In the genomic region with DNA sequence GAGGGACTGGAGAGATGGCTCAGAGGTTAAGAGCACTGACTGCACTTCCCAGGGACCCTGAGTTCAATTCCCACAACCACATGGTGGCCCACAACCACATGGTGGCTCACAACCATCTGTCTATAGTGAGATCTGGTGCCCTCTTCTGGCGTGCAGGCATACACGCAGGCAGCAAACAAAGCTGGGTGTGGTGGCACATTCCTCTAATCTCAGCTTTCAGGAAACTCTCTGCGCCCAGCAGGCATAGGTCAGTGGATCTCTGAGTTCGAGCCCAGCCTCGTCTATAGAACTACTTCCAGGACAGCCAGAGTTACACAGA, we compare ENCODE assay signal across 8 mouse cellular contexts. TPM values are rescaled to one million over a fixed set of nuclear protein-coding genes. Genes with fewer than 3 reads are reported as not detected.
A peak's percentile ranks its signal among the peaks of the same experiment; 100 is the strongest.
DNase-seq lines count a peak whose midpoint lies in the region; ATAC-seq and TF ChIP-seq lines count a peak whose summit lies in the region.

No protein-coding gene starts in this region.

- H3K9ac ChIP-seq in CH12.LX (ENCODE audit: insufficient read depth, low read depth) = no peak overlapping the region
- H3K9ac ChIP-seq in lung, postnatal 0 days (replicated peaks; ENCODE audit: low read depth) = no peak overlapping the region

- peaks cover 9% of the 10 kb centered on the region for H3K4me1 ChIP-seq in heart, embryonic 10.5 days
- H3K4me1 ChIP-seq in CH12.LX (ENCODE audit: control insufficient read depth in 1 of 2, insufficient read depth in 2 of 2) = peaks cover 2 to 40% of the 10 kb centered on the region in 2 experiments
- no peaks in the 10 kb centered on the region for H3K4me1 ChIP-seq in lung, postnatal 0 days (ENCODE audit: insufficient read depth, low read depth, low read length)

- TF ChIP-seq POLR2A in CH12.LX (IDR thresholded peaks at IDR 0.05; ENCODE audit: low read depth, low read length) = no peak
- no peak for TF ChIP-seq POLR2A in brain, embryonic 14.5 days (IDR thresholded peaks at IDR 0.05; ENCODE audit: borderline replicate concordance, extremely low read depth, insufficient read depth, insufficient read length, poor library complexity, severe bottlenecking)

- dilution Hi-C loops in CH12.LX (cut with MboI; ENCODE audit: extremely low pct_ligation_motif_present, extremely low pct_unique_long_range_greater_than_20kb, low sequenced_read_pairs) = no loop called here

- TF ChIP-seq RAD21 in CH12.LX (IDR thresholded peaks at IDR 0.05; ENCODE audit: low read depth, low read length) = peak; percentile 64

- no peak overlapping the region for H3K27ac ChIP-seq in heart, embryonic 10.5 days
- H3K27ac ChIP-seq in CH12.LX (ENCODE audit: insufficient read depth, low read depth) = no peak overlapping the region
- no peak overlapping the region for H3K27ac ChIP-seq in lung, postnatal 0 days (ENCODE audit: low read length)

- 35% methylated on average over 5 of the region's 5 CpGs for WGBS in heart, embryonic 10.5 days
- 15% methylated on average over 5 of the region's 5 CpGs for WGBS in lung, postnatal 0 days

- peak; percentile 80 for DNase-seq in heart, embryonic 10.5 days (ENCODE audit: low spot score)
- DNase-seq in heart, postnatal 25 days (ENCODE audit: low spot score) = no peak
- peak; percentile 68 for DNase-seq in CH12.LX (ENCODE audit: extremely low read depth)
- peak; percentile 58 for DNase-seq in brain, embryonic 14.5 days (ENCODE audit: low read depth)
- DNase-seq in lung, postnatal 0 days (ENCODE audit: low spot score) = peak; percentile 74
- DNase-seq in testis, postnatal 10 days (ENCODE audit: low spot score) = peak; percentile 72
- DNase-seq in layer of hippocampus, adult 9-10 months (ENCODE audit: low spot score) = no peak

- H3K4me2 ChIP-seq in CH12.LX (ENCODE audit: insufficient read depth, low read depth, poor library complexity, severe bottlenecking) = no peak overlapping the region
- H3K4me2 ChIP-seq in lung, postnatal 0 days (replicated peaks; ENCODE audit: low read depth, low read length) = no peak overlapping the region

- H3K4me3 ChIP-seq in heart, embryonic 10.5 days = no peak overlapping the region
- H3K4me3 ChIP-seq in CH12.LX (replicated peaks in 1 of 3; ENCODE audit: low read depth in 2 of 3, low read length in 2 of 3, poor library complexity in 1 of 3) = no peak overlapping the region
- H3K4me3 ChIP-seq in lung, postnatal 0 days (ENCODE audit: low read depth, low read length) = no peak overlapping the region

- peaks cover 51% of the 10 kb centered on the region for H3K79me2 ChIP-seq in CH12.LX (replicated peaks; ENCODE audit: control insufficient read depth, extremely low read depth, insufficient read depth, poor library complexity, severe bottlenecking)

- peak in 1 of 2 experiments; percentile 91; a peak in 3 of 4 replicates for TF ChIP-seq CTCF in CH12.LX (conservative IDR thresholded peaks at IDR 0.05 in 1 of 2, IDR thresholded peaks at IDR 0.05 in 1 of 2; ENCODE audit: low read depth in 2 of 2, low read length in 2 of 2)
- TF ChIP-seq CTCF in brain, embryonic 14.5 days (IDR thresholded peaks at IDR 0.05; ENCODE audit: borderline replicate concordance, extremely low read depth, insufficient read depth, insufficient read length) = peak; percentile 65
- TF ChIP-seq CTCF in lung, postnatal 0 days (IDR thresholded peaks at IDR 0.05) = peak; percentile 90

- no peaks in the 10 kb centered on the region for H3K9me3 ChIP-seq in heart, embryonic 10.5 days
- H3K9me3 ChIP-seq in CH12.LX (replicated peaks; ENCODE audit: low read length) = no peaks in the 10 kb centered on the region
- H3K9me3 ChIP-seq in lung, postnatal 0 days (ENCODE audit: low read length) = no peaks in the 10 kb centered on the region

- H3K27me3 ChIP-seq in heart, embryonic 10.5 days (ENCODE audit: insufficient read depth, poor library complexity, severe bottlenecking) = no peaks in the 10 kb centered on the region
- H3K27me3 ChIP-seq in CH12.LX (replicated peaks) = no peaks in the 10 kb centered on the region
- H3K27me3 ChIP-seq in lung, postnatal 0 days (replicated peaks; ENCODE audit: insufficient read depth, low read length) = no peaks in the 10 kb centered on the region

- TF ChIP-seq EP300 in CH12.LX (IDR thresholded peaks at IDR 0.05; ENCODE audit: low read length) = no peak
- no peak for TF ChIP-seq EP300 in lung, postnatal 0 days (IDR thresholded peaks at IDR 0.05)

- intact Hi-C loops in heart, postnatal 25 days (cut with DNase I) = loop anchor here (2.0 kb wide), 1 partner anchor 85 kb away; no protein-coding TSS in a partner anchor

- in situ Hi-C loops in CH12.LX (cut with MboI; ENCODE audit: low pct_ligation_motif_present, low pct_unique_long_range_greater_than_20kb, low sequenced_read_pairs) = no loop called here

- peak; percentile 39 for ATAC-seq in inflammation-experienced regulatory T-cells, adult 6 months
- ATAC-seq in lung, postnatal 0 days = peak; percentile 70

- 0 out of 2 replicates have a peak, but pooled peaks cover 4% of the 10 kb centered on the region for H3K36me3 ChIP-seq in heart, embryonic 10.5 days
- peaks cover 0 to 47% of the 10 kb centered on the region in 2 experiments for H3K36me3 ChIP-seq in CH12.LX (replicated peaks in 1 of 2; ENCODE audit: control insufficient read depth in 1 of 2, insufficient read depth in 1 of 2, low read length in 1 of 2)
- H3K36me3 ChIP-seq in lung, postnatal 0 days (ENCODE audit: insufficient read depth, low read length) = no peaks in the 10 kb centered on the region; the same call in 1 of the 2 replicates

TF ChIP-seq in CH12.LX, 34 proteins besides CTCF, POLR2A, EP300 and RAD21 (continues in another document):
- TF ChIP-seq ZC3H11A (IDR thresholded peaks at IDR 0.05; ENCODE audit: low read depth, low read length) (no peak), MYC (IDR thresholded peaks at IDR 0.05; ENCODE audit: low read depth, low read length) (peak; percentile 81), MAX (IDR thresholded peaks at IDR 0.05; ENCODE audit: low read length) (0 out of 2 replicates have a peak, but pooled peaks have one; percentile 55), ETS1 (conservative IDR thresholded peaks at IDR 0.05; ENCODE audit: low read depth, low read length) (no peak), POLR2AphosphoS2 (IDR thresholded peaks at IDR 0.05; ENCODE audit: low read depth, low read length) (no peak), BHLHE40 (IDR thresholded peaks at IDR 0.05; ENCODE audit: low read depth, low read length) (no peak), TBP (conservative IDR thresholded peaks at IDR 0.05; ENCODE audit: low read depth, low read length) (no peak), UBTF (IDR thresholded peaks at IDR 0.05; ENCODE audit: low read depth, low read length) (no peak), HCFC1 (IDR thresholded peaks at IDR 0.05; ENCODE audit: low read depth, low read length) (no peak)

RNA-seq across cellular contexts. Expression of a gene that starts 5.5 kb away (rescaled TPM):
- 15.0 and 16.8 TPM in 2 replicates for polyA plus RNA-seq in heart, embryonic 10.5 days (2016; fragmentation: Nextera tagmentation; extraction: Ambion mirVana)
- 1 to 10 TPM; 6.8 to 7.1 TPM for total RNA-seq in heart, postnatal 25 days (2021)
- total RNA-seq in CH12.LX (2012; rRNA removed) (7.1 and 7.6 TPM in 2 replicates), CH12.LX (2014; rRNA removed) (6.1 and 6.7 TPM in 2 replicates)
- polyA plus RNA-seq in CH12.LX (2012; ENCODE audit: insufficient read length, low read depth) = 7.2 and 7.7 TPM in 2 replicates
- polyA plus RNA-seq in brain, embryonic 14.5 days (2012; rRNA removed) = 25.0 and 30.6 TPM in 2 replicates
- 1 to 10 TPM; 2.0 to 2.3 (median 2.1) TPM for polyA plus RNA-seq in inflammation-experienced regulatory T-cells, adult 6 months (2017; shearing (Covaris generic))
- 36.8 and 40.8 TPM in 2 replicates for polyA plus RNA-seq in lung, postnatal 0 days (2015; fragmentation: Nextera tagmentation; extraction: Ambion mirVana)

RNA-seq across cellular contexts. Expression of a gene that starts 5.7 kb away (rescaled TPM):
- polyA plus RNA-seq in heart, embryonic 10.5 days (2016; fragmentation: Nextera tagmentation; extraction: Ambion mirVana) = 59.9 and 65.2 TPM in 2 replicates
- 10 to 100 TPM; 25.7 to 27.8 TPM for total RNA-seq in heart, postnatal 25 days (2021)
- total RNA-seq in CH12.LX (2012; rRNA removed) = 73.2 and 86.8 TPM in 2 replicates
- total RNA-seq in CH12.LX (2014; rRNA removed) = 79.3 and 81.4 TPM in 2 replicates
- polyA plus RNA-seq in CH12.LX (2012; ENCODE audit: insufficient read length, low read depth) = 72.4 and 83.9 TPM in 2 replicates
- 81.9 and 84.1 TPM in 2 replicates for polyA plus RNA-seq in brain, embryonic 14.5 days (2012; rRNA removed)
- 100 to 1,000 TPM; 129 to 164 (median 158) TPM for polyA plus RNA-seq in inflammation-experienced regulatory T-cells, adult 6 months (2017; shearing (Covaris generic))
- polyA plus RNA-seq in lung, postnatal 0 days (2015; fragmentation: Nextera tagmentation; extraction: Ambion mirVana) = 54.6 and 62.8 TPM in 2 replicates

RNA-seq across cellular contexts. Expression of a gene that starts 15.3 kb away (rescaled TPM):
- 8.8 and 13.3 TPM in 2 replicates for polyA plus RNA-seq in heart, embryonic 10.5 days (2016; fragmentation: Nextera tagmentation; extraction: Ambion mirVana)
- total RNA-seq in heart, postnatal 25 days (2021) = 10 to 100 TPM; 23.2 to 27.7 TPM
- total RNA-seq in CH12.LX (2012; rRNA removed) (5.7 and 6.5 TPM in 2 replicates), CH12.LX (2014; rRNA removed) (1.1 and 1.2 TPM in 2 replicates)
- 18.0 and 20.5 TPM in 2 replicates for polyA plus RNA-seq in CH12.LX (2012; ENCODE audit: insufficient read length, low read depth)
- 10.5 and 39.1 TPM in 2 replicates for polyA plus RNA-seq in brain, embryonic 14.5 days (2012; rRNA removed)
- polyA plus RNA-seq in inflammation-experienced regulatory T-cells, adult 6 months (2017; shearing (Covaris generic)) = 10 to 100 TPM in 1 of 3 experiments, 1 to 10 TPM in 2; 5.0 to 12.9 (median 9.8) TPM
- 6.4 and 6.7 TPM in 2 replicates for polyA plus RNA-seq in lung, postnatal 0 days (2015; fragmentation: Nextera tagmentation; extraction: Ambion mirVana)

RNA-seq across cellular contexts. Expression of a gene that starts 24.1 kb away (rescaled TPM):
- polyA plus RNA-seq in heart, embryonic 10.5 days (2016; fragmentation: Nextera tagmentation; extraction: Ambion mirVana) = 270 and 314 TPM in 2 replicates
- total RNA-seq in heart, postnatal 25 days (2021) = 10 to 100 TPM; 28.1 to 32.4 TPM
- total RNA-seq in CH12.LX (2012; rRNA removed) (0.38 and 0.42 TPM in 2 replicates), CH12.LX (2014; rRNA removed) (not detected in 2 replicates)
- not detected in 2 replicates for polyA plus RNA-seq in CH12.LX (2012; ENCODE audit: insufficient read length, low read depth)
- 68.2 and 101 TPM in 2 replicates for polyA plus RNA-seq in brain, embryonic 14.5 days (2012; rRNA removed)
- polyA plus RNA-seq in inflammation-experienced regulatory T-cells, adult 6 months (2017; shearing (Covaris generic)) = 1 to 10 TPM; 1.7 to 6.5 (median 5.7) TPM
- polyA plus RNA-seq in lung, postnatal 0 days (2015; fragmentation: Nextera tagmentation; extraction: Ambion mirVana) = 158 and 162 TPM in 2 replicates

RNA-seq across cellular contexts. Expression of a gene that starts 35.7 kb away (rescaled TPM):
- polyA plus RNA-seq in heart, embryonic 10.5 days (2016; fragmentation: Nextera tagmentation; extraction: Ambion mirVana) = 7.8 and 10.2 TPM in 2 replicates
- total RNA-seq in heart, postnatal 25 days (2021) = 10 to 100 TPM; 66.1 to 71.7 TPM
- total RNA-seq in CH12.LX (2012; rRNA removed) (0.13 and 0.17 TPM in 2 replicates), CH12.LX (2014; rRNA removed) (not detected in 2 replicates)
- polyA plus RNA-seq in CH12.LX (2012; ENCODE audit: insufficient read length, low read depth) = 0.15 and 0.16 TPM in 2 replicates
- polyA plus RNA-seq in brain, embryonic 14.5 days (2012; rRNA removed) = 11.7 and 17.3 TPM in 2 replicates
- 1 to 10 TPM in 2 of 3 experiments, under 1 TPM in 1; 0.81 to 3.0 (median 1.8) TPM for polyA plus RNA-seq in inflammation-experienced regulatory T-cells, adult 6 months (2017; shearing (Covaris generic))
- 138 and 143 TPM in 2 replicates for polyA plus RNA-seq in lung, postnatal 0 days (2015; fragmentation: Nextera tagmentation; extraction: Ambion mirVana)

Comparison
In these comparisons a context has a peak if more than half of its experiments do, and no peak if none do; other contexts are left out.
1. DNase-seq: peak in heart, embryonic 10.5 days (single experiment), CH12.LX (single experiment), brain, embryonic 14.5 days (single experiment), lung, postnatal 0 days (single experiment) and testis, postnatal 10 days (single experiment); none in heart, postnatal 25 days (single experiment) and layer of hippocampus, adult 9-10 months (single experiment).